Mouse (Mus musculus): ENCODE data around the gene Nfkbil1. TPM values are rescaled to one million over a fixed set of nuclear protein-coding genes. Genes with fewer than 3 reads are reported as not detected.

Gene Nfkbil1
- polyA plus RNA-seq, 1 experiment from 2014 or later: 16.8 TPM

DNA sequence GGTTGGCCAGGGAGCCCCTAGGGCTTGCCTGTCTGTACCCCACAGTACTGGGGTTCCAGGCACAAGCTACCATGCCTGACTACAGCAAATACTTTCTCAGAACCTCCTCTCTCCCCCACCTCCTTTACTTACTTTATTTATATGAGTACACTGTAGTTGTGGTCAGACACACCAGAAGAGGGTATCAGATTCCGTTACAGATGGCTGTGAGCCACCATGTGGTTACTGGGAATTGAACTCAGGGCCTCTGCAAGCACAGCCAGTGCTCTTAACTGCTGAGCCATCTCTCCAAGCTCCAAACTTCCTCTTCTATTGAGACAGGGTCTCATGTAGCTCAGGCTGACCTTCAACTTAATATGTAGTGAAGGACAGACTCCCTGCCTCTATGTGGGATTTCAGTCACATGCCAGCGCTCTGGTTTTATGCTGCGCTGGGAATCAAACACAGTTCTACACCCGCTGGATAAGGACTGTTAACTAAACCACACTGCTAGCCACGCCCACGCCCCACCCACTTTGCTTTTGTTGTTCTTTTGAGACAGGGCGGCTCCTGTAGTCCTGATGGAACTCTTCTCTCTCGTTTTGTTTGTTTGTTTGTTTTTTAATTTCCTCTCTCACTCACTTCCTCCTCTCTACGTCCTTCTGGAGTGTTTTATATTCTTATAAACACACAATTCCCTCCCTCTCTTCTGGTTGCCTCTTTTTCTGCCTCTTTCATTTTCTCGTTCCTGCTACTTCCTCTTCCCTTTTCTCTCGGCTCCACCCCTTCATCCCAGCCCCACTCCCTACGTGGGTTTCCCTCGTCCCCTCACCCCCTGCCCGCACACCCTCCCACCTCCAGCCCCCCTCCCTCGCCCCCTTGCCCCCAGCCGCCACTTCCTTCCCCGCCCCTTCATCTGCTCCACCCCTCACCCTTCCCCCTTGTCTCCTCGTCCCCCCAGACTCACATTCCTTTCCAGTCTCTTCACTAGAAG lies 49.7 kb downstream of the Nfkbil1 start:
- DNase-seq (ENCODE audit: low spot score): peak; percentile 85

DNA sequence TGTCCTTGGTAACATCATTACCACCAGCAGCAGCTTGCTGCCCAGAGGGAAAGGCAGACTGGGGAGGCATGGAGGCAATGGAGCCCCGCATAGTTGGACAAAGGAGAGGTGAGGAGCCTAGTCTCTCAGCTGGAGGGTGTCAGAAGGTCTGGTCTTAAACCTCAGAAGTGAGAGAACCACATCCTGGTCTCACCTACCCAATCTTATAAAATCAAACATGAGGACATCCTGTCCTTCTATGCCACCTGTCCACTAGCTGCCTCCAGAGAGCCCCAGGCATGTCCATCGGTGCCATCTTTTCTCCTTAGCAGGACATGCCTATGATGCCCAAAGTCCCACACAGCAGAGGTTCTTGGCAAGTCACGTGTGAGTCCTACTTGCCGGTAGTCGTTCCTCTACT lies 55.5 kb downstream of the Nfkbil1 start:
- no peak for DNase-seq (ENCODE audit: low spot score)

DNA sequence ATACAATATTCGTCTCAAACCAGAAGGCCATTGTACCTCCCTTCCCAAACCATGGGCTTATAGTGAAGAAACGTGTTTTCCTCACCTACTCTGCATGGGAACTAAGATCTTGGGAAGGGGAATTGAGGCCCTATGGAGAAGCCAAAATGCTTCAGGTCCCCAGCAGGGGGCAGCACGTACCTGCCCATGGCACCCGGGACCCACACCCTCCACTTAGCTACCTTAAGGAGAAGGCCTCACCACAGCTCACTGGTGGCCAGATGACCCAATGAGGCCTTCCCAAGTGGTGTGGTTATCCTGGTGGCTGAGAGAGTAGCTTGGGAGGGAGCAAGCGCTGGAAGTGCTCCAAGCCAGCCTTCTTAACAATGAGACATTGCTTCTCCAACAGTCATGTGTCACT lies 57.1 kb downstream of the Nfkbil1 start:
- peak; percentile 80 for DNase-seq (ENCODE audit: low spot score)

DNA sequence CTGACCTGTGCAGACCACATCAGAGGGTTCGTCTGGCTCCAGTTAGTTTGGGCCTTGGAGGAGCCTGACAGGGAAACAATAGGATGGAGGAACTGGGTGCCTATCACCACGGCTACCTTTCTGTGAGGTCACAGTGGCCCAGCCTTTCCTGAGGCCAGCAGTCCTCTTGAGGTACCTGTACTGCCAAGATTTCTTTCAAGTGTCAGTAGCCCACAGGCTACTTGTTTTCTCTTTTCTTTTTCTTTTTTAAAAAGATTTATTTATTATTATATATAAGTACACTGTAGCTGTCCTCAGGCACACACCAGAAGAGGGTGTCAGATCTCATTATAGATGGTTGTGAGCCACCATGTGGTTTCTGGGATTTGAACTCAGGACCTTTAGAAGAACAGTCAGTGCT lies 59.6 kb downstream of the Nfkbil1 start, which contains the start of gene Aif1:
Gene Aif1 (minus strand): TSS at position 101 of the 400 bp plus-strand sequence.
- DNase-seq (ENCODE audit: low spot score): no peak

DNA sequence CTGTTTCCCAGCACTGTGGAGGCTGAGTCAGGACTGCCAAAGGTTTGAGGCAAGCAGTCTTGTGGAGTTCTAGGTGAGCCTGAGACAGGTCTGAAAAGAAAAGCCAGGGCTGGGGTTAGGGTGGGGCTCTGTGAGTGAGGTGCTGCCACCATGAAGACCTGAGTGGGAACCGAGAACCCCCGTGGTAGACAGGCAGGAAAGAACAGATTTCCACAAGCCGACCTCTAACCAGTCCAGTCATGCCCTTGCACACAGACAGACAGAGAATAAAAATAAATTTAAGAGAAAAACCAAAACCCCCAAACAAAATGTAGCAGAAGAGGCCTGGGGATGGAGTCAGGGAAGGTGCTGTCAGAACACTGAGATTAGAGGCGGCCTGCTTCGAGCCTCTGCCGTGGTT lies 60.2 kb downstream of the Nfkbil1 start:
- no peak for DNase-seq (ENCODE audit: low spot score)

DNA sequence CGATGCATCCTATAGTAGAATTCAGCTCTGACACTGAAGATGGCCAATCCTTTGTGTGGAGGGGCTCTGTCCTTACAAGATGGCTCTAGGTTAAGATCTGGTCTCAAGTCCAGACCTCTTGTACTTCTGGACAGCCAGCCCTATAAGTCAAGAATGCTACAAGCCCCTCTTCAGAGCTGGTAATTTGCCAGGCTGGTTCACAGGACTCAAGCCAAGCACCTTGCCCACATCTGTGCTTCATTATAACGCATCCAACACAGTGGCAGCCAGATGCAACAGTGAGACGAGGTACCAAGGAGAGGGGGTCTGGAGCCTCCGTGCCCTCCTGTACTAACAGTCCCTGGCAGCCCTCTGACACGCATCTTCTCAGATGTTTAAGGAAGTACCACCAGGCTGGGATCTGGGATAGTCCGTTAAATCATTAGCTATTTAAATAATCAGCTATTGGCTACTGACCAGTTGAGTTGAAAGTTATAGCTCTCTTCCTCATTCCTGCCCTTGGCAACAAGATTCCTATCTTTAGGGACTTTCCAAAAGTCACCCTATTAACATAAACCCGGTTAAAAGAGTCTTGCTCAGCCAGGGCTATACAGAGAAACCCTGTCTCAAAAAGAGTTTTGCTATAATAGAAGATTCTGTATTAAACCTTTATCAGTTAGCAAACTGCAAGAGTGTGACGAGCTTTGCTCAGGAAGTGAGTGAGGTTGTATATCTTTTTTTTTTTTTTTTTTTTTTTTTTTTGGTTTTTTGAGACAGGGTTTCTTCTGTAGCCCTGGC lies 61.2 kb downstream of the Nfkbil1 start:
- no peak for DNase-seq (ENCODE audit: low spot score)

DNA sequence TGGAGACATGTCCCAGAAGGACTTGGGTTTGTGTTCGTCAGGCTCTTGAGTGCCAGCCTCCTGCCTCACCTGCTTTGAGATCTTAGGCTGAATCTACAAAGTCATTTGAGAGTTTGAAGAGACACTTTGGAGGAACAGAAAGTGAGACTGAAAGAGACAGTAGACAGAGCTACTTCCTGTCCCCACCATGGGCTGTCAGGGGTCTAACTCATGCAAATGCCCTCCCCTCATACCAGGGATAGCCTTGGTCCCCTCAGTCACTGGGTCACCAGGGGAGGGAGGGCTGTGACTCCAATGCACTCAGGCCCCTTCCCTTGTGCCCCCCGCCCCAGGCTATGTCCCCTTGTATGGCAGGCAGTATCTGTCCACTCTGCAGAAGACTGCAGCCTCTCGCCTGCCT lies 62.3 kb downstream of the Nfkbil1 start:
- peak; percentile 48 for DNase-seq (ENCODE audit: low spot score)

DNA sequence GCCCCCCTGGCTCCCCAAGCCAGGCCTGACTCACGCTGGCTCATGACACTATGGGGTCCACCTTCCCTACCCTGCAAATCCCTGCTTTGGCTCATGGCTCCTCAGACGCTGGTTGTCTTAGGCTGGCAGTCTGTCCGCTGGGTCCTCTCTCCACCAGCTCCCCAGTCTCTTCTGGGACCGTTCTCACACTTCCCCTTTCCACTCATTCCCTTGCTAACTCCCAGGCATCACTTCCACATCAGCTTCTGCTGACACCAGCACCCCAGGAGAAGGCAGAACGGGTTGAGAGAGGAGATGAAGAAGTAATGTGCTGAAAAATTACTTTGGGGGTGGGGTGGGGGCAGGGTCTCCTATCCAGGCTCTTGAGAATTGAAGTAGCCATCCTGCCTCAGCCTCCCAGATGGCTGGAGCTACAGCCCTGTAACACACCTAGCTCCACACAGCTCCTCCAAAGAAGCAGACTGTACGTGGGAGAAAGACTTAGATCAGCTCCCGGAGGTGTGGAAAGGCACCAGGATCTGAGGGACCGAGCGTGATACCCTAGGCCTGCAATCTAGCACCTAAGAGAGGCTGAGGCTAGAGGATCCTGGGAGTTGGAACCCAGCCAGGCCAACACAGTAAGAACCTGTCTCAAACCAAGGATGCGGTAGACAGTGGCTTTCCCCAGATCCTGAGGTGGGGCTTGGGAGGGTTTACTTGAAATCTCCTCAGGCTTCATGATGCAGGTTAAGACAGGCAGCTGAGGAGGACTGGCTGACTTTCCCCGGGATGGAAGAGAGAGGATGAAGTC lies 63.0 kb downstream of the Nfkbil1 start:
- DNase-seq (ENCODE audit: low spot score): no peak

Small RNA genes within 50 kb of the gene (microRNA-seq; reads per million reads assigned to microRNA genes)
- gene Mir6973a (ENCODE audit: borderline number of aligned reads) (not detected), gene Mir6974 (ENCODE audit: borderline number of aligned reads) (not detected), gene Mir6975 (ENCODE audit: borderline number of aligned reads) (2.1 reads per million), gene Mir8094 (ENCODE audit: borderline number of aligned reads) (not detected)

Other genes with a start within 250 kb of the Nfkbil1 start
- 125 and 138 TPM in 2 replicates for gene Vars, start 234.8 kb downstream of the Nfkbil1 start, polyA plus RNA-seq (2015; fragmentation: Nextera tagmentation; extraction: Ambion mirVana)
- 0.26 and 0.36 TPM in 2 replicates for gene Vwa7, start 219.2 kb downstream of the Nfkbil1 start, polyA plus RNA-seq (2015; fragmentation: Nextera tagmentation; extraction: Ambion mirVana)
- 18.2 and 22.5 TPM in 2 replicates for gene Sapcd1, start 207.8 kb downstream of the Nfkbil1 start, polyA plus RNA-seq (2015; fragmentation: Nextera tagmentation; extraction: Ambion mirVana)
- 8.9 and 13.5 TPM in 2 replicates for gene Msh5, start 189.0 kb downstream of the Nfkbil1 start, polyA plus RNA-seq (2015; fragmentation: Nextera tagmentation; extraction: Ambion mirVana)
- 501 and 524 TPM in 2 replicates for gene Clic1, start 185.8 kb downstream of the Nfkbil1 start, polyA plus RNA-seq (2015; fragmentation: Nextera tagmentation; extraction: Ambion mirVana)
- gene Ddah2, start 176.8 kb downstream of the Nfkbil1 start, polyA plus RNA-seq (2015; fragmentation: Nextera tagmentation; extraction: Ambion mirVana): 51.6 and 57.5 TPM in 2 replicates
- 0.27 and 0.57 TPM in 2 replicates for gene Ly6g6c, start 170.4 kb downstream of the Nfkbil1 start, polyA plus RNA-seq (2015; fragmentation: Nextera tagmentation; extraction: Ambion mirVana)
- gene Mpig6b, start 169.6 kb downstream of the Nfkbil1 start, polyA plus RNA-seq (2015; fragmentation: Nextera tagmentation; extraction: Ambion mirVana): 0.06 and 0.08 TPM in 2 replicates
- 0.89 and 1.0 TPM in 2 replicates for gene Ly6g6e, start 158.9 kb downstream of the Nfkbil1 start, polyA plus RNA-seq (2015; fragmentation: Nextera tagmentation; extraction: Ambion mirVana)
- 0.55 and 0.60 TPM in 2 replicates for gene Ly6g6d, start 157.7 kb downstream of the Nfkbil1 start, polyA plus RNA-seq (2015; fragmentation: Nextera tagmentation; extraction: Ambion mirVana)
- 0.12 TPM in 1 of 2 replicates, not detected in the other for gene Ly6g6f, start 150.2 kb downstream of the Nfkbil1 start, polyA plus RNA-seq (2015; fragmentation: Nextera tagmentation; extraction: Ambion mirVana)
- 85.3 and 90.6 TPM in 2 replicates for gene Abhd16a, start 146.5 kb downstream of the Nfkbil1 start, polyA plus RNA-seq (2015; fragmentation: Nextera tagmentation; extraction: Ambion mirVana)
- gene Ly6g5c, start 127.5 kb downstream of the Nfkbil1 start, polyA plus RNA-seq (2015; fragmentation: Nextera tagmentation; extraction: Ambion mirVana): 0.37 TPM in 1 of 2 replicates, not detected in the other
- 3.7 and 4.0 TPM in 2 replicates for gene Ly6g5b, start 120.4 kb downstream of the Nfkbil1 start, polyA plus RNA-seq (2015; fragmentation: Nextera tagmentation; extraction: Ambion mirVana)
- gene Gpank1, start 114.3 kb downstream of the Nfkbil1 start, polyA plus RNA-seq (2015; fragmentation: Nextera tagmentation; extraction: Ambion mirVana): 26.9 and 31.2 TPM in 2 replicates
- 348 and 353 TPM in 2 replicates for gene Csnk2b, start 113.7 kb downstream of the Nfkbil1 start, polyA plus RNA-seq (2015; fragmentation: Nextera tagmentation; extraction: Ambion mirVana)
- gene D17H6S53E, start 109.4 kb downstream of the Nfkbil1 start, polyA plus RNA-seq (2015; fragmentation: Nextera tagmentation; extraction: Ambion mirVana): 11.2 and 14.7 TPM in 2 replicates
- 0.18 and 0.21 TPM in 2 replicates for gene Apom, start 103.7 kb downstream of the Nfkbil1 start, polyA plus RNA-seq (2015; fragmentation: Nextera tagmentation; extraction: Ambion mirVana)
- 42.3 and 48.0 TPM in 2 replicates for gene Bag6, start 100.6 kb downstream of the Nfkbil1 start, polyA plus RNA-seq (2015; fragmentation: Nextera tagmentation; extraction: Ambion mirVana)
- 81.3 and 113 TPM in 2 replicates for gene Prrc2a, start 70.9 kb downstream of the Nfkbil1 start, polyA plus RNA-seq (2015; fragmentation: Nextera tagmentation; extraction: Ambion mirVana)
- gene Aif1, start 59.7 kb downstream of the Nfkbil1 start, polyA plus RNA-seq (2015; fragmentation: Nextera tagmentation; extraction: Ambion mirVana): 45.2 and 47.2 TPM in 2 replicates
- 35.3 and 41.8 TPM in 2 replicates for gene Lst1, start 47.4 kb downstream of the Nfkbil1 start, polyA plus RNA-seq (2015; fragmentation: Nextera tagmentation; extraction: Ambion mirVana)
- 144 and 167 TPM in 2 replicates for gene Ltb, start 41.4 kb downstream of the Nfkbil1 start, polyA plus RNA-seq (2015; fragmentation: Nextera tagmentation; extraction: Ambion mirVana)
- gene Tnf, start 33.8 kb downstream of the Nfkbil1 start, polyA plus RNA-seq (2015; fragmentation: Nextera tagmentation; extraction: Ambion mirVana): 4.2 and 5.7 TPM in 2 replicates
- 4.4 and 4.7 TPM in 2 replicates for gene Lta, start 30.4 kb downstream of the Nfkbil1 start, polyA plus RNA-seq (2015; fragmentation: Nextera tagmentation; extraction: Ambion mirVana)
- gene Gm16181, start 15.0 kb downstream of the Nfkbil1 start, polyA plus RNA-seq (2015; fragmentation: Nextera tagmentation; extraction: Ambion mirVana): 0.26 and 0.69 TPM in 2 replicates
- 1.3 and 1.8 TPM in 2 replicates for gene Atp6v1g2, start 2.1 kb downstream of the Nfkbil1 start, polyA plus RNA-seq (2015; fragmentation: Nextera tagmentation; extraction: Ambion mirVana)
- gene Ddx39b, start 6.0 kb upstream of the Nfkbil1 start, polyA plus RNA-seq (2015; fragmentation: Nextera tagmentation; extraction: Ambion mirVana): 423 and 446 TPM in 2 replicates
- 441 and 555 TPM in 2 replicates for gene H2-D1, start 26.9 kb upstream of the Nfkbil1 start, polyA plus RNA-seq (2015; fragmentation: Nextera tagmentation; extraction: Ambion mirVana)
- gene H2-Q1, start 84.6 kb upstream of the Nfkbil1 start, polyA plus RNA-seq (2015; fragmentation: Nextera tagmentation; extraction: Ambion mirVana): 1.4 and 1.9 TPM in 2 replicates
- 68.4 and 69.8 TPM in 2 replicates for gene H2-Q2, start 106.5 kb upstream of the Nfkbil1 start, polyA plus RNA-seq (2015; fragmentation: Nextera tagmentation; extraction: Ambion mirVana)
- gene H2-Q4, start 143.8 kb upstream of the Nfkbil1 start, polyA plus RNA-seq (2015; fragmentation: Nextera tagmentation; extraction: Ambion mirVana): 15.1 and 18.4 TPM in 2 replicates
- 22.7 and 22.9 TPM in 2 replicates for gene H2-Q6, start 189.1 kb upstream of the Nfkbil1 start, polyA plus RNA-seq (2015; fragmentation: Nextera tagmentation; extraction: Ambion mirVana)
- gene H2-Q7, start 203.4 kb upstream of the Nfkbil1 start, polyA plus RNA-seq (2015; fragmentation: Nextera tagmentation; extraction: Ambion mirVana): 37.3 and 38.8 TPM in 2 replicates
- gene H2-Q10, start 234.3 kb upstream of the Nfkbil1 start, polyA plus RNA-seq (2015; fragmentation: Nextera tagmentation; extraction: Ambion mirVana): 3.3 and 3.8 TPM in 2 replicates

All from thymus, postnatal 0 days (tissue).